Mouse (Mus musculus) frontal cortex, postnatal 25 days (tissue): Measurements from ENCODE around the gene Snx1.

Source experiments
- DNase-seq, 2 experiments: peaks; one replicate each; pipeline ENCODE4 v3.0.0; 2022; ENCODE audit warnings: low spot score in 2 of 2

The Snx1 gene

DNA sequence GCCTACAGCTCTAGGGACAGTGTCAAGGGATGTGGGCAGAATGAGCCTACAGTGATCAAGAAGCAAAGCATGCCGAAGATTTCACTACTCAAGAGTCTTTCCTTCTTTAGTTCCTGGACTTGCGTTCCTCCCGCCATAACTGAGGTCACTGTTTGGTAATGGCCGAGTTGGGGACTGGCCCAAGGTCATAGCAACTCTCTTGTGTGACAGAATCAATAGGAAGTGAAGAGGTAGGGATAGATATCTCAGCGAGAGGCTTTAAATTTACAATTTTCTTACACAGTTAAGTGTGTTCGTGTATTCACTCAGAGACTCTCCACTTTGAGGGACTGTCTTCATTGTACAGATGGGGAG is 783 bp upstream of the Snx1 start:
- DNase-seq, result no peak

DNA sequence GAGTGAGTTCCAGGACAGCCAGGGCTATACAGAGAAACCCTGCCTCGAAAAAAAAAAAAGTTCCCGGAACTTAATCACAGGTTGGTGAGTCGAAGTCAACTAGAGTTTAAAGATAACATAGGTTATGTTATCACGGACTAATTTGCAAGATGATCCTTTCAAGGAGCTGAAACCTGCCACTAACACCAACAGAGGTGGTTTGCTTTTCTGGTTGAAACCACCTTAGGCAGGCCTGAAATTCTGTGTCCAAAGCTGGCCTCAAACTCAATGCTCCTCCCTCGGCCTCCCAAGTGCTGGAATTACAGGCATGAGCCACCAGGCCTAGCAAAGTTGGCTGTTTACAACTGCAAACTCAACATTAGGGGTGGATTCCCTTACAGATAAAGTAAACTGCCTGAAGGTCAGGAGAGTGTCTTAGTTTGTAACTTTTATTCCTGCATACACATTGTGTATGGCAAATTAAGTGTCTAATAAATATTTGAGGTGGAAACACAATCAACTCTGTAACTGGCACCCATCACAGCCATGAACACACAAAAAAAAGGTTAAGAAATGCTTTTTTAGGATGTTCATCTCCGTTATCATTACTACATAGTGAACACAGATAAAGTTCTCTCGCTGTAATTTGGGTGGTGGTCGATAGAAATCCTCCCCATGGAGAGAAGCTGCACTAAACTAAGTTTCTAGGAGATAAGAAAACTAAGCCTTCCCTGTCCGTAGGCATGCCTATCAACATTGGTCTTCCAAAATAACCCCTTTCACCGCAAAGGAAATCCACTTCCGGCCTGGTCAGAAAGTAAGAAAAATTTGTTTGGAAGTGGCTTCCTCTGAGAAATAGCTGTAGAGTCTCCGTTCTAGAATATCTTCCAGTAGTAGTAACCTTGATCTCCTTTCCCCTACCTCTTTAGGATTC is 588 bp downstream of the Snx1 start:
- no peak for DNase-seq

DNA sequence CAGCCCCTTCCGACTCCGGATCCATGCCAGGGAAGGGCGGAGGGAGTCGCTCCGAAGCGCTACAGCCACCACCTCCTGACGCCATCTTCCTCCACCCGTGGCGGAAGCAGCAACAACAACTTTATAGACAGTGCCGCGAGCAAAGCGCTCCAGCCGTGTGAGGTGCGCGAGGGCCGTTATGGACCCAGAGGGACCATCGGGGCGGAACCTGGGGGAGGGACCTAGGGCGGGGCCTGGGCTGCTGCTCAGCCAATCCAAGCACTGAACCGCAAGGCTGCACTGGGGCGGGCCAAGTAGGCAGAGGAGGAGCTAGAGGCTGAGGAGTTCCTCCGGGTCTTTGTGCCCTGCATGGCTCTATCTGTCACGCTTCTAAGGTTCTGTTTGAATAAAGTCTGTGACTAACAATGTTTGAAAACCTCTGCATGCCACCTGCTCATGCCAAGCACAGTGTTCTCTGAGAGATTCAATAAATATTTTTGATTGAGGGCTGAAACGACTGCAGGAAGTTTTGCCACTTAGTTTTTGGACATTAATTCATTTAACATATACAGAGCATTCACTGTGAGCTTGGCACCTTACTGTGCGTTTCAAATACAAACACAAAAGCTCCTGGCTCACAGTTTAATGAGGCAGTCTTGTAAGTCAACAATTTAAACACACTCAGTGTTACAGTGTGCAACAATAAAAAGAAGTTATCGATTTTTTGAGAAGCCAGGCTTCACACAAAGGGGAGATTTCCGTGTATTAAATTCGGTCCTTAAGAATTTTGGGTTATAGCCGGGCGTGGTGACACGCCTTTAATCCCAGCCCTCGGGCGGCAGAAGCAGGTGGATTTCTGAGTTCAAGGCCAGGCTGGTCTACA is 1.5 kb downstream of the Snx1 start:
- DNase-seq, result peak; percentile 86 to 88

DNA sequence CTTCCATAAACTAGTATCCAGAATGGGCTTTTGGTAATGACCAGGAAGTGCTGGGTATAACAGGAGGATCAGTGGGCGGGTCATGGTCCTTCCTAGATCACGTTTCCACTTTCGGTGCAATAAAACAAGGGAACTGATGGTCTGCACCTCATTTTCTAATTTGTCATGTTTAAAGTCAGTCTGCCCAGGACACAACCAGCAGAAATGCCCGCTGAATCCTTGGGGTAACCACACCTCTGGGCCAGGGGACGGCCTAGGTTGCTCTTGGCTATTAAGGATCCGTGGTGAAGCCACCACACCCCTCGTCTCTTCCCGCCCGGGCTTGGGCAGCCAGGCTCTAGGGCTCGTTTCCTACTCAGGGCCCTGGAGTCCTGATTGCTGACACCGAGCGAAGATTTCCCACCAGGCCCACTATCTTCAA is 2.3 kb downstream of the Snx1 start:
- DNase-seq, result no peak

DNA sequence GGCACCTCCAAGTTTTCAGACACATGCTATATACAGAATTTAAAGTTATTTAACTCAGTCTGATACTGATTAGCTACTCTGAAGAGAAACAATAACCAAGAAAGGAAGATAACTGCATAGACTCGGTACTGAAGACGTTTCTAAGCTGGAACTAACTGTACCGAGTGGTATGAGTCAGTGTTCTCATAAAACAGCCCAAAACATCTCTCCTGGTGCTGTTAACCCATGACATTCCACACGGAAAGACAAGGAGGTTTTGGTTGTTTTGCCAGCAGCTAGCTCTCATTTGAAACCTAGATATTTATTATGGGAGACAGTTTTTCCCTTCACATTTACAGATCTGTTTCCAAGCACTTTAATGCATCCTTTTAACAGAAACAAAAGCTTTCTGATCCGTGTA is 2.7 kb downstream of the Snx1 start:
- DNase-seq, result no peak

DNA sequence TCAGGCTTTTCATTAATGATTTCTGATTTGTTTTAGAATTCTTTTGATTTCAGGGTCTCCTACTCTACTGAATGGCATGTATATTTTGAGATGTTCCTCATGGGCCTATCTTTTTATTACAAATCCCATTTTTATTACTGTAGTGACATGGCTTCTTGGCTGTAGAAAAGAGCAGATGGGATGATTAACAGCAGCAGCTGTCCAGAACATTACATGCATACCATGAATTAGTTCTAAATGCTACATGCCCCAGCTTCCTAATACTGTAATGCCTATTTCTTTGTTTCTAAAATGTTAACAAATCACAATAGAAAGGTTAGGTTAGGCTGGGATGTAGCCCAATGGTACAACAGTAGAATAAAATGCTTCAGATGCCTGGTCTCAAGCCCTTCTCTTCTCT is 5.0 kb downstream of the Snx1 start:
- DNase-seq, result no peak

DNA sequence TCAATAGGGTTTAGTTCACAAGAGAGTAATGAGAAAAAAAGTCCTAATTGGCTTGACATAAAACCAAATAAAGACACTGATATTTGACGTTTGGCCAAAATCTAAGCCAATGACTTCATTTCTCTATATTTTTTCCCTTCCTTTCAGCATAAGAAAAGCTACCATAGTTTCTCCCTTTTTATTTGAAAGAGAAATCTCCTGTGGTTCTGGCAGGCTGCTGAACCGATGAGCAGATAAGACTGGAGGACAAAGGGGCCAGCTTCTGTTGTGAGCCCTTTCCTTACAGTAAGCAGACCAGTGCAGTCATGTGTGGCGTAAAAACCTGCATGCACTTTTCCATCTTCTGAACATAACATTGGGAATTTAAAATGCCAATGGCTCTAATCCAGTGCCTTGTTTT is 5.4 kb downstream of the Snx1 start:
- no peak for DNase-seq

DNA sequence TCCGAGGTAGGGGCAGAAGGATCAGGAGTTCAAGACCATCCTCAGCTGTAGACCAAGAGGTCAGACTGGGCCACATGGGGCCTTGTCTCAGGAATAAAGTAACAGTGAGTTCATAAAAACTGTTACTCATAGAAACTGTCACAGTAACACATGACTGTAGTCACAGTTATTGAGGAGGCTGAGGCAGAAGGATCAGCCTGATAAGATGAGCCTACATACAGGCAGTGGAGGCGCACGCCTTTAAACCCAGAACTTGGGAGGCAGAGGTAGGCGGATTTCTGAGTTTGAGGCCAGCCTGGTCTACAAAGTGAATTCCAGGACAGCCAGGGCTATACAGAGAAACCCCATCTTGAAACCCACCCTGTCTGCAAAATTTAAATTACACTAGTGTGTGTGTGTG is 6.3 kb downstream of the Snx1 start:
- DNase-seq, result no peak

DNA sequence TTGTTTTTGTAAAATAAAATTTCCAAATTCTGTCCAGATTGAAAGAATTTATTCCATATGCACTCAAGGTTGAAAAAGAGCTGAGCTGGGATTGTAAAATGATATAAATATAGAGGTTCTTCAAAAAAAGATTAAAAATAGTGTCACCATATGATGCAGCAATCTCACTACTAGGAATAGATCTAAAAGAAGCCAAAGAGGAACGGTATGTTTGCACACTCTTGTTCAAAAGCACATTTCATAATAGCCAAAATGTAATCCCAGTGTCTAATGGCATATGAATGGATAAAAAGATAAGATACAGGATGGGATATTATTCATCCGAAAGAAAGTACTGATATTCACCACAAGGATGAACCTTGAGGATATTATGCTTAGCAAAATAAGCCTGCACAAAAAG is 6.9 kb downstream of the Snx1 start:
- DNase-seq, result no peak

DNA sequence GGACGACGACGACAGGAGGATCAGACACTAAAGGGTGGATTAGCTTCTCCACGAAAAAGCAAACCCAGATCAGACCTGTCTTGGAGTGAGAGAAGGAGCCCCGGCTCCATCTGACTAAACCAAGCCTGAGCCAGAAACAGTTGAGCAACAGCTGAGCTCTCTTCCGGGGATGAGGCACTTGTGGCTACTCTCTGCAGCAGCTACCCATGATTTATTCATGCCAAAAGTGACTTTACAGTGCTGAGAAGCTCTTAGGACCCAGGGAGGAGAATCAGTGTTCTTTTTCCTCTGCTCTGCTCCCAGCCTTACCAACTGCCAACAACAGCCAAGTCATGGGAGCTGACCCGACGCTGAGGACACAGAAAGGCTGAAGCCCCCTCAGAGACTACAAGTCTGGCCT is 9.5 kb downstream of the Snx1 start:
- no peak for DNase-seq

DNA sequence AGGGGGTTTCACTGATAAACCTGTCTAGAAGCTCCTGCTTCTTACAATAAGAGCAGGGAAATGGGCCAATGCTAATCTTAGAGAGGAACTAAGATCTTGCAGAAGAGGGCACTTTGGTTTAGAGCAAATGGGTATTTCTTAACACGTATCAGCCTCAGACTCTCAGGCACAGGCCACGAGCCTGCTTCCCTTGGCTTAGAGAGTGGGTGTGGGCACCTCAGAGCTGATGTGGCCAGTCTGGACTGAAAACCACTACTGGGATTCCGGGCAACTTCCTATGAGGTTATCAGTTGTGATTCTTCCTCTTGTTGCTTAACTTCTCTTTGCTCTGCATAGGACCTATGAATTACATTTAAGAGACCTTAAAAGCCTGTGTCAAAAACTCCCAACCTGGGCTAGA is 12.0 kb downstream of the Snx1 start:
- no peak for DNase-seq

DNA sequence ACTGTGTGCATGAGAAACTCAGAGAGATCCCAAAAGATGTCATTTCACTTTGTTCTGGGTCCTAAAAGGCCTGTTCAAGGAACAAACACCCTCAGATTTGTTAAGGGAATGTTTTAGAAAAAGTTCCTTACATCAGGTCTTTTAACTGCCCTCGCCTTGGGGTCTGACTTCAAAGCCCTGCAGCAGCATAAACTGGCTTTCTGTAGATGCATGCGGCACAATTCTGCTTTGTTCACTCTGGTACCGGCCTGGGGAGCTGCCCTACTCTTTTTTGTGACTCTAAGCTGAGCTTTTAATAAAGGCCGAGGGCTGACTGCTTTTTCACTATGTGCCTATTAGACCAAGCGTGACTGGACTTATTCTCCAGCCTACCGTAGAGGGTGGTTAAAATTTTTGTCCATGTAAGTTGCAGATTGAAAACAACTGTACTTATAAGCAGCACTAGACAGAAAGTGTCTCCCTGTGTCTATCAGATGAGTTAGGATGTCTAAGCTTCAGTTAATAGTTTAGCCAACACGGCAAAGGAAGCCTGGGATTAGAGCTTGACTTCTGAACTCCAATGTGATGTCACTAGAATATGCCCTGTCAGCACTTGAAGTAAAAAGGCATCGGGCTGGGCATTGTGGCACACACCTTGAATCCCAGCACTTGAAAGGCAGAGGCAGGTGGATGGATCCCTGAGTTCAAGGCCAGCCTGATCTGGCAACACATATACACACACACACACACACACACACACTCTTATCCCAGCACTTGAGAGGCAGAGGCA is 15.6 kb downstream of the Snx1 start:
- no peak for DNase-seq

DNA sequence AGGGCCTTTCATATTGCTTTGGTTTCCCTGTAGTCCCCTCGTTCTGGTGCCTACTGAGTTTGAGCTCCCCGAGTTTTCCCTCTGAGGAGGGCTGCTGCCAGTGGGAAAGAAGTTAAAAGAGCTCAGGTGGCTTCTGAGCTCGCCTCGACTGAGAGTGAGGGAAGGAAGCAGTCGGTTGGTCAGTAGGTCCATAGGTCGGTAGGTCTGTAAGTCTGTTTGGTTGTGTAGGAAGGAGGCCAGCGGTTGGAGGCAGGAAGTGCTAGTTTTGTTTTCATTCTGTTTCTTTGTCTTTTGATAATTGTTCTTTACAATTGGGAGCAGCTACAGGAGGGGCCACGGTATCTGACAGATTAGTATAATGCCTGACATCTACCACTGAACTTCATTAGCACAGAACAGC is 16.3 kb downstream of the Snx1 start:
- no peak for DNase-seq

DNA sequence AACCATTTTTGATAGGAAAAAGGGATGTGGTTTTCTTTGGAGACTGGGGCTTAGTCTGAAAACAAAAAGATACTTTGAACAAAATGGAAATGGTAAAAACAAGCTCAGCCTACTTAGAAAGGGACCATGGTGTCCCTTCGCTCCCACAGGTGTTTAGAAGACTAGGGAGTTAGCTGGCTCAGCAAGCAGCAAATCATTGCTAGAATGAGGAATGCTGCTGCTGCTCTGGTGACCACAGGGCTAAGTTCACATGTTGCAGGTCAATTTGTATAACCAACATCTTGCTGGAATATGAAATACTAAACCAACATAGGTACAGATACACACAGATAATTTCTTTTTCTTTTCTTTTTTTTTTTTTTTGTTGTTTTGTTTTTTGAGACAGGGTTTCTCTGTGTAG is 16.8 kb downstream of the Snx1 start:
- DNase-seq, result no peak

DNA sequence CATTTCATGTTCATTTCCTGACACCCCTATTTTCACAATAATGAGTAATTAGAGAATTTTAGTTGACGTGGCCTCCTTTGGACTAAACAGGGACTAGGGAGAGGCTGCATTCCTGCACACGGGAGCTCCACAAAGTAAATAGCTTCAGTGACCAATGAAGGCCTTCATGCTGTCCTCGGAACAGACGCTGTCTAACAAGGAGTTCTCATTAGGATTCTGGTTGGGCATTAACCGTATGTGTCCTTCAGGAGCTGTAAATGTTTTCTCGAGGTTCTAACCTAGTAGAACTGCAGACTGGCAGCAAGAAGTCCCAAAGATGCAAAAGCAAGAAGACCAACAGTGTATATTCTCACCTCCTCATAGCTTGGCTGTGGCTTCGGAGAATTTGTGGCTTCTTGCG is 21.2 kb downstream of the Snx1 start:
- DNase-seq, result no peak

DNA sequence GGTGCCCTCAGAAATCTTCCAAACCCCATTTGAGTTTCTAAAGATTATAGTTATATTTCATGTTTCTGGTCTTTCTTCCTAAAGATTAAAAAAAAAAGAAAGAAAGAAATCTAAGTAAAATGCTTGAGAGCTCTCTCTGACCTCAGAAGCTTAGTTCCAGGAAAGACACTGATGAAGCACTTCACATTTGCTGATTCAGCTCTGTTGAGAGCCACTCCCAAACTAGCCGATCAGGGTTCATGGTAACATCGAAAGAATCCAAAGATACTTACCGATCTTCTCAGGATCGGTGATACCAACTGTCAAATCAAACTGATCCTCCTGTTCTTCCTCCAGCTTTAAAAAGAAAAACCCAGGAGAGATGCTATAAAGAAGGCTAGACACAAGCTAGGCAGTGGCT is 21.8 kb downstream of the Snx1 start:
- DNase-seq, result no peak

DNA sequence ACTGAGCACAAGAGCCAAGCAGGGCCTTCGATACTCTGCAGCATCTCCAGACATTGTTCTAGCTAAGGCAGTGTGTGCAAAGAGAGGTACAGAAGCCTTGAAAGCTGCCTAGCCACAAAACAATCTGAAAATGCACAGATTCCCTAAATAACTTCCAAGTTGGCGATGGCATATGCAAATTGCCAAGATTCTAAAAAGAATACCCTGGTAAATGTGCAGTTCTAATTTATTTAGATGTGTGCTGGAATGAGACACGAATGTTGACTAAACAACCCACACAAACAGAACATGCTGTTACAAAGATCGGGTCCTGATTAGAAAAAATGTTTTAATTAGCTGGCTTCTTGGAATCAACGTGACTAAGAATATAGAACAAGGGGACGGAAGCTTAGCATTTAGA is 23.7 kb downstream of the Snx1 start:
- no peak for DNase-seq

DNA sequence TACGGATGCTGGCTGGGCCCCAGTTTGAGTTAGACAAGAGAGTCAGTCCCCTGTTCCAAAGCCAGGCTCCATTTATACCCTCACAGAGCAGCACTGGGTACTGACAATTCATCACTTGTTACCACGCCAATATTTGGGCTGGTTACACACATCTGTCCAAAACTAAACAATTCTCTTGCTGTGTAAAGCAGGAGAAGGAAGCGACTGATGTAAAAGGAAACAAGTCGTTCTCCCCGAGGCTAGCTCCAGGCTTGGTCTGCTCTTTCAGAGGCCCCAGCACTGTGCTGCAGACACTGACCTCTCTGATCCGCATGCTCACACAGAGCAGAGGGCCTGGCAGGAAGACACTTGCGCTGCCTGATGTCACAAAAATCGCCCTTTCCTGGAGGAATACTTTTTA is 24.8 kb downstream of the Snx1 start:
- DNase-seq, result no peak

DNA sequence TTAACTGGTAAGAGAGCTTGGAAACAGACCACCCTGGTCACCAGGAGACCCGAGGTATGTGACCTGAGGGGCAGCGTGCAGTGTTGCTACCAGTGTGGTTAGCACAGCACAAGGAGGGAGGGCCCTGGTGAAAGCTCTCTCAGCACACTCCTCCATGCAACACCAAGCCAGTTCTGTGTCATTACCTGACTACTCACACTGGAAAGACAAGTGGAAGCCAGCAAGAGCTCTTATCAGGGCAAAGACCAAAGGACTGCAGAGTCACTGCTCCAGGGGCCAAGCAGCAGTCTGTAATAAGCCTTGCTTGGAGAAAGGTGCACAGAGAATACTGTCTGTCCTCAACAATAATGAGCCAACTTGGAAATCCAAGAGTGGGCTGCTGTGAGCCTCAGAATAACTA is 33.7 kb downstream of the Snx1 start:
- no peak for DNase-seq

DNA sequence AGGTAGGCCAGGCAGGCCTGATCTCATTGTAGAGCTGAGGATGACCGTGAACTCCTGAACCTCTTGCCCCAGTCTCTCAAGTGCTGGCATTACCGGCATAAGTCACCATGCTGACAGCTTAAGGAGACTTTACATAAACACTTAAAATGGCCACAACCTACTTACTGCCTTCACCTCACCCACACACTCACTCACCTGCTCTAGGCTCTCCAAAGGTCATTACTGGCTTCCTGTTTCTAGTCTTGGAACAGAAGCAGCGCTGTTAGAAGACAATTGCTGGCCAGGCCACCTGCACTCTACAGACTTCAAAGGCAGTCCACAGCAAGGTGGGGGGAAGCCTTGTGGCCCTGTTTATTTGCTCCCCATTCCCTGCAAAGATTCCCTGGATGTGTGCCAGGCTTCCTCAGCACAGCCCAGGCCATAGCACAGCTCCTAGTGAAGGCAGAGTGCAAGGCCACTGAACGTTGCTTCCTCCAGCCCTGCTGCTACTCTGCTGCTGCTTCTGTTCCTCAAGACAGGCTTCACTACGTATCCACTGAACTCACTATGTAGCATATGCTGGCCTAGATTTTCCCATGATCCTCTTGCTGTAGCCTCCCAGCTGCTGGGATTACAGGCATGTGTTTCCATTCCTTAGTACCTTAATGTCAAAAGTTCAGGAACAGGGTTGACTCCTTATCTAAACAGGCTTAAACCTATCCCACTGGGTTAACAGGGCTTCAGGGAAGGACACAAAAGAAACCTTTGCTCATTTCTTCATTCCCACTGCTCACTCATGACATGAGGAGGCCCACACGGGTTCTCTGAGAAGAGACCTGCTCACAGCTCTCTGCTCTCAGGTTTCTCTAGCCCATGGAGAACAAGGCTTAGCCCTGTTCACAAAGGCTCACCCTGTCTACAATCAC is 34.8 kb downstream of the Snx1 start:
- DNase-seq, result no peak

DNA sequence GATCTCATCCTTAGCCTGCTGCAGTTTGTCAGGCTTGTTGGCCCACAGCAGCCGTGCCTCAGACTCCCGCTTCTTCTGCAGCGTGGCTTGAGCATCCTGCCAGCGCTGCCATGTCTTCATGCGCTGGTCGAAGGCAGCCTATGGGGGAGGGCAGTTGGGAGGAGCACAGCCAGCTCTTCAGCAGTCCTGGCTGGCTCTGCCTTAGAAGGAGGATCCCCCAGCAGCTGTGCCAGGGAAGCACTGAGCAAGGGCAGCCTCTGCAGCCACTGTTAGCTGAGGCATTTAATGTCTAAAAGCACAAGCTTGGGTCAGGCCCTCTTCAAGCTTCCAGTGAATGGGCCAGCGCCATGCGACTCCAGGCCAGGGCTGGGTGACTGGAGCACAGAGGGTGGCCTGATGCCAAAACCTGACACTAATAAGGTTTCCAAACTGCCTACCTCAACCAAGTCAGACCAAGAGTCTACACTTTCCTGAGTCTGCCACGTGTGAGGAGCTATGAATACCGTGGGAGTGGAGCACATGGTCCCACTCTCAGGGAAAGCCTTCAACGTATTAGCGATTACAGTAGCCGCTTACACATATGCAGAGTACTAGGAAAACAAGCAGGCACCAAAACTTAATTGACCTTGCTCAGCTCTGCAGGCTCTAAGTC is 35.7 kb downstream of the Snx1 start:
- DNase-seq, result no peak
